Comparison of ENCODE assay signal across 15 mouse cellular contexts in genomic region chr9:63658436-63658835, GRCm38 (mm10). TPM values are rescaled to one million over a fixed set of nuclear protein-coding genes. Genes with fewer than 3 reads are reported as not detected.
A peak's percentile ranks its signal among the peaks of the same experiment; 100 is the strongest.
DNase-seq lines count a peak whose midpoint lies in the region; ATAC-seq and TF ChIP-seq lines count a peak whose summit lies in the region.
"Had no signal": no experiment of that assay in that cellular context is flagged by ENCODE, and none has a peak within 500 bp of the region (broad histone marks: within the 10 kb centered on the region; RNA-seq: fewer than 3 reads in every experiment).

No protein-coding gene starts in this region.

- H3K27me3 ChIP-seq in forebrain, embryonic 12.5 days: no peaks in the 10 kb centered on the region
- no peaks in the 10 kb centered on the region for H3K27me3 ChIP-seq in forebrain, embryonic 11.5 days (ENCODE audit: control insufficient read depth, insufficient read depth, low read length)
- H3K27me3 ChIP-seq in hindbrain, embryonic 16.5 days (replicated peaks; ENCODE audit: control insufficient read depth, insufficient read depth, low read length): no peaks in the 10 kb centered on the region
- no peaks in the 10 kb centered on the region for H3K27me3 ChIP-seq in hindbrain, embryonic 14.5 days (ENCODE audit: control insufficient read depth, insufficient read depth, low read length)
- no peaks in the 10 kb centered on the region for H3K27me3 ChIP-seq in embryonic facial prominence, embryonic 14.5 days (replicated peaks; ENCODE audit: control insufficient read depth, insufficient read depth, low read length)
- H3K27me3 ChIP-seq in limb, embryonic 14.5 days (ENCODE audit: control insufficient read depth, insufficient read depth, low read length): no peaks in the 10 kb centered on the region
- H3K27me3 ChIP-seq: midbrain, embryonic 12.5 days had no signal

- no peak for TF ChIP-seq POLR2A in limb, embryonic 14.5 days (IDR thresholded peaks at IDR 0.05; ENCODE audit: borderline replicate concordance, extremely low read depth, insufficient read depth, insufficient read length)

- H3K9me3 ChIP-seq in forebrain, embryonic 12.5 days: no peaks in the 10 kb centered on the region
- H3K9me3 ChIP-seq in forebrain, embryonic 11.5 days (ENCODE audit: control insufficient read depth, low read length): no peaks in the 10 kb centered on the region
- H3K9me3 ChIP-seq in hindbrain, embryonic 16.5 days (ENCODE audit: control insufficient read depth, low read length): no peaks in the 10 kb centered on the region
- no peaks in the 10 kb centered on the region for H3K9me3 ChIP-seq in hindbrain, embryonic 14.5 days (ENCODE audit: control insufficient read depth, low read length)
- no peaks in the 10 kb centered on the region for H3K9me3 ChIP-seq in embryonic facial prominence, embryonic 14.5 days (ENCODE audit: control insufficient read depth, low read length)
- H3K9me3 ChIP-seq in limb, embryonic 14.5 days (ENCODE audit: control insufficient read depth, low read length): no peaks in the 10 kb centered on the region
- H3K9me3 ChIP-seq: G1E; midbrain, embryonic 12.5 days had no signal

- H3K9ac ChIP-seq in forebrain, embryonic 12.5 days: no peak overlapping the region
- no peak overlapping the region for H3K9ac ChIP-seq in forebrain, embryonic 11.5 days (ENCODE audit: low read length)
- no peak overlapping the region for H3K9ac ChIP-seq in hindbrain, embryonic 16.5 days (ENCODE audit: low read depth, low read length)
- H3K9ac ChIP-seq in hindbrain, embryonic 14.5 days: no peak overlapping the region
- no peak overlapping the region for H3K9ac ChIP-seq in embryonic facial prominence, embryonic 14.5 days (ENCODE audit: low read depth, low read length)
- no peak overlapping the region for H3K9ac ChIP-seq in limb, embryonic 14.5 days (ENCODE audit: low read depth, low read length, severe bottlenecking)
- H3K9ac ChIP-seq: liver, postnatal 0 days; midbrain, embryonic 12.5 days had no signal

- no peak for DNase-seq in forebrain, embryonic 11.5 days (ENCODE audit: low spot score)
- DNase-seq in hindbrain, embryonic 14.5 days (ENCODE audit: low spot score): no peak
- no peak for DNase-seq in embryonic facial prominence, embryonic 14.5 days (ENCODE audit: low spot score)
- no peak for DNase-seq in limb, embryonic 14.5 days (ENCODE audit: low spot score)
- no peak for DNase-seq in urinary bladder, postnatal 36 days (ENCODE audit: low spot score in 2 of 2)
- DNase-seq: kidney, postnatal 4 days; liver; liver, postnatal 0 days; thymus, postnatal 25 days had no signal

- no peak overlapping the region for H3K4me2 ChIP-seq in forebrain, embryonic 12.5 days
- H3K4me2 ChIP-seq in forebrain, embryonic 11.5 days (ENCODE audit: low read depth, low read length, severe bottlenecking): no peak overlapping the region
- no peak overlapping the region for H3K4me2 ChIP-seq in hindbrain, embryonic 16.5 days (ENCODE audit: low read length)
- H3K4me2 ChIP-seq in hindbrain, embryonic 14.5 days (replicated peaks): no peak overlapping the region
- no peak overlapping the region for H3K4me2 ChIP-seq in embryonic facial prominence, embryonic 14.5 days (ENCODE audit: low read depth, low read length)
- H3K4me2 ChIP-seq in limb, embryonic 14.5 days (replicated peaks; ENCODE audit: low read depth, low read length, severe bottlenecking): no peak overlapping the region
- H3K4me2 ChIP-seq: midbrain, embryonic 12.5 days had no signal

- H3K27ac ChIP-seq in forebrain, embryonic 12.5 days: 0 out of 2 replicates have a peak overlapping the region, but pooled peaks have one; percentile 5
- no peak overlapping the region for H3K27ac ChIP-seq in forebrain, embryonic 11.5 days (ENCODE audit: low read depth, low read length)
- peak overlapping the region; percentile 39; the same call in 1 of the 2 replicates for H3K27ac ChIP-seq in hindbrain, embryonic 16.5 days (ENCODE audit: low read depth, low read length)
- no peak overlapping the region for H3K27ac ChIP-seq in hindbrain, embryonic 14.5 days
- peak overlapping the region; percentile 4; the same call in 1 of the 2 replicates for H3K27ac ChIP-seq in embryonic facial prominence, embryonic 14.5 days (replicated peaks; ENCODE audit: low read depth, low read length)
- H3K27ac ChIP-seq in limb, embryonic 14.5 days (replicated peaks; ENCODE audit: low read depth, low read length): peak overlapping the region; percentile 72
- H3K27ac ChIP-seq: midbrain, embryonic 12.5 days had no signal

- peaks cover 19% of the 10 kb centered on the region for H3K4me1 ChIP-seq in forebrain, embryonic 12.5 days
- peaks cover 3% of the 10 kb centered on the region; the same call in 1 of the 2 replicates for H3K4me1 ChIP-seq in forebrain, embryonic 11.5 days (replicated peaks; ENCODE audit: control insufficient read depth, insufficient read depth, low read length)
- H3K4me1 ChIP-seq in hindbrain, embryonic 16.5 days (ENCODE audit: control insufficient read depth, insufficient read depth, low read depth, low read length): peaks cover 19% of the 10 kb centered on the region
- peaks cover 6% of the 10 kb centered on the region for H3K4me1 ChIP-seq in hindbrain, embryonic 14.5 days (replicated peaks; ENCODE audit: control insufficient read depth, insufficient read depth, low read length)
- H3K4me1 ChIP-seq in embryonic facial prominence, embryonic 14.5 days (ENCODE audit: control insufficient read depth, insufficient read depth, low read length): peaks cover 59% of the 10 kb centered on the region
- peaks cover 49% of the 10 kb centered on the region for H3K4me1 ChIP-seq in limb, embryonic 14.5 days (ENCODE audit: control insufficient read depth, insufficient read depth, low read length)

- WGBS in forebrain, embryonic 12.5 days: 86% methylated on average over 9 of the region's 9 CpGs
- WGBS in forebrain, embryonic 11.5 days: 92% methylated on average over 9 of the region's 9 CpGs
- WGBS in hindbrain, embryonic 16.5 days: 79% methylated on average over 9 of the region's 9 CpGs
- 86% methylated on average over 9 of the region's 9 CpGs for whole genome bisulfite sequencing in hindbrain, embryonic 14.5 days
- WGBS in embryonic facial prominence, embryonic 14.5 days: 70% methylated on average over 9 of the region's 9 CpGs
- 69% methylated on average over 9 of the region's 9 CpGs for WGBS in limb, embryonic 14.5 days

- H3K4me3 ChIP-seq in forebrain, embryonic 12.5 days (replicated peaks): no peak overlapping the region
- no peak overlapping the region for H3K4me3 ChIP-seq in forebrain, embryonic 11.5 days (ENCODE audit: low read depth, low read length)
- H3K4me3 ChIP-seq in hindbrain, embryonic 16.5 days (ENCODE audit: low read length): no peak overlapping the region
- H3K4me3 ChIP-seq in hindbrain, embryonic 14.5 days (replicated peaks; ENCODE audit: low read length): no peak overlapping the region
- no peak overlapping the region for H3K4me3 ChIP-seq in embryonic facial prominence, embryonic 14.5 days (ENCODE audit: low read depth, low read length)
- H3K4me3 ChIP-seq in limb, embryonic 14.5 days (replicated peaks; ENCODE audit: low read length): no peak overlapping the region
- H3K4me3 ChIP-seq: midbrain, embryonic 12.5 days had no signal

- H3K36me3 ChIP-seq in forebrain, embryonic 12.5 days (replicated peaks): peaks cover 41% of the 10 kb centered on the region
- H3K36me3 ChIP-seq in forebrain, embryonic 11.5 days (ENCODE audit: control insufficient read depth, insufficient read depth, low read length): no peaks in the 10 kb centered on the region; the same call in 1 of the 2 replicates
- H3K36me3 ChIP-seq in hindbrain, embryonic 16.5 days (ENCODE audit: control insufficient read depth, insufficient read depth, low read length): no peaks in the 10 kb centered on the region
- no peaks in the 10 kb centered on the region for H3K36me3 ChIP-seq in hindbrain, embryonic 14.5 days (replicated peaks; ENCODE audit: control insufficient read depth, insufficient read depth)
- H3K36me3 ChIP-seq in embryonic facial prominence, embryonic 14.5 days (ENCODE audit: control insufficient read depth, insufficient read depth, low read length): peaks cover 50% of the 10 kb centered on the region
- peaks cover 63% of the 10 kb centered on the region for H3K36me3 ChIP-seq in limb, embryonic 14.5 days (ENCODE audit: control insufficient read depth, insufficient read depth, low read length)

- no peak for ATAC-seq in forebrain, embryonic 12.5 days (ENCODE audit: low FRiP score)
- no peak for ATAC-seq in forebrain, embryonic 11.5 days (replicated peaks; ENCODE audit: low FRiP score)
- 0 out of 2 replicates have a peak, but pooled peaks have one; percentile 2 for ATAC-seq in hindbrain, embryonic 16.5 days
- ATAC-seq in hindbrain, embryonic 14.5 days (ENCODE audit: low FRiP score): no peak
- no peak for ATAC-seq in embryonic facial prominence, embryonic 14.5 days (ENCODE audit: low read depth)
- ATAC-seq in limb, embryonic 14.5 days (ENCODE audit: low FRiP score, low read depth): no peak
- ATAC-seq: activated CD4-positive, CD25-positive, alpha-beta regulatory T cell, adult 4 months; liver, postnatal 0 days had no signal

RNA-seq across cellular contexts. Expression of gene Aagab, which starts 56.0 kb away (rescaled TPM):
- polyA plus RNA-seq in forebrain, embryonic 12.5 days (2016; fragmentation: Nextera tagmentation; extraction: Ambion mirVana): 50.4 and 51.5 TPM in 2 replicates
- 48.3 and 48.4 TPM in 2 replicates for polyA plus RNA-seq in forebrain, embryonic 11.5 days (2014; fragmentation: Nextera tagmentation; extraction: Ambion mirVana)
- polyA plus RNA-seq in hindbrain, embryonic 16.5 days (2015; fragmentation: Nextera tagmentation; extraction: Ambion mirVana): 63.4 and 66.0 TPM in 2 replicates
- 59.2 and 66.6 TPM in 2 replicates for polyA plus RNA-seq in hindbrain, embryonic 14.5 days (2014; fragmentation: Nextera tagmentation; extraction: Ambion mirVana)
- polyA plus RNA-seq in embryonic facial prominence, embryonic 14.5 days (2014; fragmentation: Nextera tagmentation; extraction: Ambion mirVana): 26.2 and 27.4 TPM in 2 replicates
- polyA plus RNA-seq in limb, embryonic 14.5 days (2012; rRNA removed): 12.6 and 12.7 TPM in 2 replicates
- 25.9 and 27.4 TPM in 2 replicates for polyA plus RNA-seq in limb, embryonic 14.5 days (2014; fragmentation: Nextera tagmentation; extraction: Ambion mirVana)

RNA-seq across cellular contexts. Expression of gene Iqch, which starts 56.1 kb away (rescaled TPM):
- polyA plus RNA-seq in forebrain, embryonic 12.5 days (2016; fragmentation: Nextera tagmentation; extraction: Ambion mirVana): 0.10 TPM in 1 of 2 replicates, not detected in the other
- polyA plus RNA-seq in forebrain, embryonic 11.5 days (2014; fragmentation: Nextera tagmentation; extraction: Ambion mirVana): 0.17 TPM in 1 of 2 replicates, not detected in the other
- polyA plus RNA-seq in hindbrain, embryonic 16.5 days (2015; fragmentation: Nextera tagmentation; extraction: Ambion mirVana): 0.14 and 0.16 TPM in 2 replicates
- 0.21 and 0.37 TPM in 2 replicates for polyA plus RNA-seq in hindbrain, embryonic 14.5 days (2014; fragmentation: Nextera tagmentation; extraction: Ambion mirVana)
- polyA plus RNA-seq in embryonic facial prominence, embryonic 14.5 days (2014; fragmentation: Nextera tagmentation; extraction: Ambion mirVana): 0.22 and 0.25 TPM in 2 replicates
- polyA plus RNA-seq in limb, embryonic 14.5 days (2012; rRNA removed): 0.05 TPM in 2 replicates
- 0.07 and 0.11 TPM in 2 replicates for polyA plus RNA-seq in limb, embryonic 14.5 days (2014; fragmentation: Nextera tagmentation; extraction: Ambion mirVana)
- polyA plus RNA-seq: activated CD4-positive, CD25-positive, alpha-beta regulatory T cell, adult 4 months; G1E; heart, embryonic 14.5 days; midbrain, embryonic 12.5 days had no signal

Comparison
In these comparisons a context has a peak if more than half of its experiments do, and no peak if none do; other contexts are left out.
1. H3K27ac ChIP-seq: peak in forebrain, embryonic 12.5 days (single experiment), hindbrain, embryonic 16.5 days (single experiment), embryonic facial prominence, embryonic 14.5 days (single experiment) and limb, embryonic 14.5 days (single experiment); none in forebrain, embryonic 11.5 days (single experiment) and hindbrain, embryonic 14.5 days (single experiment).